Mouse (Mus musculus): ENCODE data around the gene Cecr2. TPM values are rescaled to one million over a fixed set of nuclear protein-coding genes. Genes with fewer than 3 reads are reported as not detected.

Gene Cecr2
- polyA plus RNA-seq, 1 experiment from 2014 or later = 15.7 TPM

DNA sequence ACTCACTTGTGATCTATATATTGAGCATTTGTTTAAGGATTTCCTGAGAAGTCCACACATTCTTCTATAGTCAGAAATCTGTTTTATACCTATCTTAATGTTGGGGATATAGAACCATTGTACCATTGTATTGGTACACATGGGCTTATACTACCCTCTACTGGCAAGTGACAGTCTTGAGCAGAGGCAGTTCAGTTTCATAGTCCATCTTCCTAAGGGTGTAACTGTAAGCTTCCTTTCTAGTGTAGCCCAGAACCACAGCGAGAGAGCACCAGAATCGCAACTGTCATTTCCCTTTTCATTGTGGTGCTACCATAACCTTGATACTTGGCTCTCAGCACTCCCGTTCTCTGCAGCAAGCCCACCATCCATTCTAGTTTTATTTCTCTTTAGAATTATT is 70.4 kb downstream of the Cecr2 start:
- no peaks in the 10 kb centered on the region for H3K4me1 ChIP-seq
- H3K4me3 ChIP-seq = no peak overlapping the region
- H3K4me2 ChIP-seq (replicated peaks) = no peak overlapping the region
- H3K27ac ChIP-seq = no peak overlapping the region
- ATAC-seq (ENCODE audit: low FRiP score) = peak; percentile 63; the same call in 1 of the 2 replicates
- 77% methylated on average over 3 of the region's 3 CpGs for WGBS
- H3K36me3 ChIP-seq = peaks cover 19% of the 10 kb centered on the region
- H3K27me3 ChIP-seq = no peaks in the 10 kb centered on the region
- no peaks in the 10 kb centered on the region for H3K9me3 ChIP-seq (replicated peaks)
- no peak overlapping the region for H3K9ac ChIP-seq

DNA sequence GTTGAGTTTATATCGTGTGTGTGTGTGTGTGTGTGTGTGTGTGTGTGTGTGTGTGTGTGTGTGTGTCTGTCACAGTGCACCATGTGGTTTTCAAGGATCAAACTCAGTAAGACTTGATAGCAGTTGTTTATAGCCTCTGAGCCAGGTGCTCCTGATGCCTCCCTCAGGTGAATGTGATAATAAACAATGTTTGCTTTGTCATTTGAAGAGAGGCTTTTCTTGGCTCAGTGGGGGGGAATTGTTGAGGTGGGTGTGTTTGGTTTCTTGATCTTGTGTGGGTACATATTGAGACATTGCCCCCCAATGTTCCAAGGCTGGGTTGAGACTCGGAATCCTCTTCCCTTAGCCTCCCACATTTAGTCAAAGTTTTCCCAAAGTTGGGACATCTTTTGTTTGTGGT is 77.0 kb downstream of the Cecr2 start:
- H3K36me3 ChIP-seq = peaks cover 7% of the 10 kb centered on the region; the same call in 1 of the 2 replicates
- no peak overlapping the region for H3K27ac ChIP-seq
- H3K27me3 ChIP-seq = no peaks in the 10 kb centered on the region
- no peak overlapping the region for H3K9ac ChIP-seq
- no peaks in the 10 kb centered on the region for H3K9me3 ChIP-seq (replicated peaks)
- H3K4me1 ChIP-seq = no peaks in the 10 kb centered on the region
- 85% methylated on average over 2 of the region's 2 CpGs for WGBS
- no peak for ATAC-seq (ENCODE audit: low FRiP score)
- no peak overlapping the region for H3K4me2 ChIP-seq (replicated peaks)
- no peak overlapping the region for H3K4me3 ChIP-seq

DNA sequence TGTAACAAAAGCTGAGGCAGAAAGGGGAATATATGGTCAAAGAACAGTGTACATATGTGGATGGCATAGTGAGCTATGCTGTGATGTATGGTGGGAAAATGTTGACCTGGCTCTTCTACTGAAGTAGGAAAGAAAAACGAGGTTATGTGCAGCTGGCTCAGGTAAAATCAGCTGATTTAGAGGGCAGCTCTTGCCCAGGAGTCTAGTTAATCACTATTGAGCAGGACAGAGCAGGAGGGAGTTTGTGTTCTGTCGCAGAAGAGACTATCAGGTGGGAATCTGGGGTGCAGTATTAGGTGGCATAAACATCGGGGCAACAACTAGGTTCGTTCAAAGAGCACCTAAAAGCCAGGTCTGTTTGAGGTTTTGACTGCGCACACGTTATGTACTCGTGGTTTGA is 78.1 kb downstream of the Cecr2 start:
- no peak overlapping the region for H3K9ac ChIP-seq
- H3K27me3 ChIP-seq = no peaks in the 10 kb centered on the region
- no peak overlapping the region for H3K27ac ChIP-seq
- no peaks in the 10 kb centered on the region for H3K9me3 ChIP-seq (replicated peaks)
- H3K4me2 ChIP-seq (replicated peaks) = no peak overlapping the region
- no peaks in the 10 kb centered on the region for H3K36me3 ChIP-seq
- no peaks in the 10 kb centered on the region for H3K4me1 ChIP-seq
- H3K4me3 ChIP-seq = no peak overlapping the region
- no peak for ATAC-seq (ENCODE audit: low FRiP score)
- 94% methylated on average over 7 of the region's 7 CpGs for WGBS

DNA sequence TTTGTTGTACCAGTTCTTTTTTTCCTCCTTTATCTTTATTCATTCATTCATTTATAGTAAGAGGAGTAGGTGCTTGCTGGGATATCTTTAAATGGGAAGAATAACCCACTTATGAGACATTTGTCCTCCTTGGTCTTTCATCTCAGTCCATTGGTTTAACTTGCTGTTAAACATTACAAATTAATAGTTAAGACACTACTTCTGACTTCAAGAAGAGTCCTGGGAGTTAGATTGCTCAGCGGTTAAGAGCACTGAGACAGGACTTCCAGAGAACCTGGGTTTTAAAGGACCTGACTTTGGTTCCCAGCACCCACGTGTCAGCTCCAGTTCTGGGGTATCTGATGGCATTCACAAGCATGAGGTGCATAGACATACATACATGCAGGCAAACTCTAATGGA is 80.2 kb downstream of the Cecr2 start:
- no peak overlapping the region for H3K9ac ChIP-seq
- no peak overlapping the region for H3K27ac ChIP-seq
- ATAC-seq (ENCODE audit: low FRiP score) = no peak
- no peaks in the 10 kb centered on the region for H3K4me1 ChIP-seq
- no peak overlapping the region for H3K4me2 ChIP-seq (replicated peaks)
- peaks cover 9% of the 10 kb centered on the region for H3K36me3 ChIP-seq
- H3K4me3 ChIP-seq = no peak overlapping the region
- no peaks in the 10 kb centered on the region for H3K9me3 ChIP-seq (replicated peaks)
- WGBS = 91% methylated on average over 2 of the region's 2 CpGs
- H3K27me3 ChIP-seq = no peaks in the 10 kb centered on the region

DNA sequence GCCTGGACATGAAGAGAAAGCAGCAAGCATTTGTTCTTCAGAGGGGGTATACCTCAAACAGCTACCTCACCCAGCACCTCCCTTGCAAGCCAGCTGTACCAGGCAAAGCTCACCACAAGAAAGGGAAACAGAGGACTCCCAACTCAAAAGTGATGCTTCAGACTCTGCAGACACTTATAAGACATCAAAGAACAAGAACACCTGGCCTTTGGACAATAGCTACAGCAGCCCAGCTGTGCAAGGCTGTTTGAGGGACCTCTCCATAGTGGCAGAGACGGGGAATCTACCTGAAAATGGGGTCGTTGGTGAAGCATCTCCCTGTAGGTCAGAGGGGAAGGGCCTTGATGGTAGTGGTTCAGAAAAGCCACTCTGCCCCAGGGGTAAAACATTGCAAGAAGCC is 95.0 kb downstream of the Cecr2 start:
- ATAC-seq (ENCODE audit: low FRiP score) = no peak
- WGBS = 91% methylated on average over 2 of the region's 2 CpGs
- H3K9me3 ChIP-seq (replicated peaks) = no peaks in the 10 kb centered on the region
- no peak overlapping the region for H3K4me2 ChIP-seq (replicated peaks)
- no peak overlapping the region for H3K9ac ChIP-seq
- H3K4me3 ChIP-seq = no peak overlapping the region
- H3K27ac ChIP-seq = no peak overlapping the region
- H3K4me1 ChIP-seq = no peaks in the 10 kb centered on the region
- H3K27me3 ChIP-seq = no peaks in the 10 kb centered on the region
- H3K36me3 ChIP-seq = peaks cover 76% of the 10 kb centered on the region

DNA sequence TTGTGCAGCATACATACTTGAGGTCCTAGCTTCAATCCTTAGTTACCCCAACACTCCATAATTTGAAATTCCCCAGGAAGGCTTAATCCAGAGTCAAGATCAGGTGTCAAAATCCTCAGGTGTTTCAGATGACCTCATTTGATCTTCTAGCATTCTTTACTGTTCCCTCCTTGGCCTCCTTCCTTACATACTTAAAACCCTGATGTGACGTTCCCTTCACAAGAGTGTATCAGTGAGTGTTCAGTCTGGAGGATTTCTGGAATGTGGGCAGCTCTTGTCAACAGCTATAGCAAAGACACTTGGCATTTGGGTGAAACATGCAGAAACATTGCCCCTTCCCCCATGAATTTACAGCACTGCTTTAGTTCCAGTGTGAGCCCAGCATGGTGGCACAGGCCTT is 103.8 kb downstream of the Cecr2 start:
- 87% methylated on average over 1 of the region's 1 CpGs for WGBS
- Histone ChIP-seq H3K4me1 (peaks cover 19% of the 10 kb centered on the region), H3K27me3 (no peaks in the 10 kb centered on the region), H3K9me3 (replicated peaks) (no peaks in the 10 kb centered on the region), H3K9ac (no peak overlapping the region), H3K36me3 (peaks cover 20% of the 10 kb centered on the region), H3K4me3 (no peak overlapping the region), H3K27ac (no peak overlapping the region), H3K4me2 (replicated peaks) (no peak overlapping the region)
- ATAC-seq (ENCODE audit: low FRiP score) = no peak

DNA sequence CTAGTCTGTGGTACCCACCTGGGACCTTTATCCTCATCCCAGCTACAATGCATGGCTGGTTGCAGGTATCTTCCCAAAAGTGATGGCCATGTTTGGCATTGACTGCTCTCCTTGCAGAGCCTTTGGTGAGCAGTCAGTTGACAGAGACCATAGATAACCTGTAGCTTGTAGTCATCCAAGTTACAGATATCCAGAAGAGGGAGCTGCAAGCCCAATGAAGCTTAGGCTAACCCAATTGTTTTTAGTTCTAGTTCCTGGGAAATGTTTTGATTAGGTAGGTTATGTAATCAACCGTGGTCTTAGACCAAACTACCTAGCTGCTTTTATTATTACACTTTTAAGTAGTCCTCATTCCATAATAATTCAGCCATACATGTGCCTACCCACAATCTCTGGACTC is 105.2 kb downstream of the Cecr2 start:
- no peak for ATAC-seq (ENCODE audit: low FRiP score)
- no peak overlapping the region for H3K4me3 ChIP-seq
- no peak overlapping the region for H3K27ac ChIP-seq
- no peak overlapping the region for H3K9ac ChIP-seq
- no peak overlapping the region for H3K4me2 ChIP-seq (replicated peaks)
- H3K4me1 ChIP-seq = peaks cover 19% of the 10 kb centered on the region
- H3K27me3 ChIP-seq = no peaks in the 10 kb centered on the region
- H3K9me3 ChIP-seq (replicated peaks) = no peaks in the 10 kb centered on the region
- 82% methylated on average over 1 of the region's 1 CpGs for WGBS
- H3K36me3 ChIP-seq = peaks cover 6% of the 10 kb centered on the region

DNA sequence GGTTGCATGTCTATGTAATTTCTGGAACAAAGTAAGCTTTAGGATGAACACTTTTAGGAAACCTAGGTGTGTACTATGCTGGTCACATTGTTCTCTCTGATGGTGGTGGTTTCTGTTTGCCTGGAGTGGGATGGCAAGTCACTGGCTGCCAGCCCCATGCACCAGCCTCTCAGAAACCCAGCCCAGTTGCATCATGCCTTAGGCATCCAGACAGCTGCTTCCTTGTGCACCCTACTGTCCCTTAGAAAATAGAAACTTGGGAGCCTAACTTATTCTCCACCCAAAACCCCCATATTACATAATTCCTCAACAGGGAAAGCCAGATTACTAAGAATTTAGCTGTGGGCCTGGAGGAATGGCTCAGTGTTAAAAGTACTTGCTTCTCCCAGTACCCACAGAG is 105.9 kb downstream of the Cecr2 start:
- H3K9me3 ChIP-seq (replicated peaks) = no peaks in the 10 kb centered on the region
- H3K36me3 ChIP-seq = 0 out of 2 replicates have a peak, but pooled peaks cover 3% of the 10 kb centered on the region
- no peak overlapping the region for H3K9ac ChIP-seq
- peaks cover 19% of the 10 kb centered on the region for H3K4me1 ChIP-seq
- no peaks in the 10 kb centered on the region for H3K27me3 ChIP-seq
- H3K4me3 ChIP-seq = no peak overlapping the region
- no peak for ATAC-seq (ENCODE audit: low FRiP score)
- no peak overlapping the region for H3K4me2 ChIP-seq (replicated peaks)
- H3K27ac ChIP-seq = peak overlapping the region; percentile 87

DNA sequence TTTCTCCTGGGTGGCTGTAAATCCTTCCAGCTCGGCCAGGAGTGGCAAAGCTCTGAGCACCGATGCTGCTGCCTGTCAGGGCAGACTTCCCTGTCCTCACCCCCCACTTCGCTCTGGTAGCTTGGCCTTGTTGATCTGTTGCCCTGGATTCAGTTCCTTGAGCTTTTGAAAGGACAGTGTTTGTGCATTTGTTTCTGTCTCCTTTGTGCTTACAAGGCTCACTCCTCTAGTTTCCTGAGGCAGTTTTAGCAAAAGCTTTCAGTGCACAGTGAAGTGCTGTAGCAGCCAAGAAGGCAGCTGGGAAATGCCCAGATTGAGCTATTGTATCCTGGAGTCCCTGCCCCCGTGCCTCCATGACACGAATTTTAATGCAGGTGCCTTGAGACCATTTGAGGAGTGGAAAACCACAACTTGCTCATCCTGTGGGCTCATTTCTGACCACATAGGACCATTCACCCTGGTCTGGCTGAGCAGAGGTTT is 107.0 kb downstream of the Cecr2 start, which contains the start of gene Slc25a18:
TSS of gene Slc25a18 (plus strand) at position 430 of the 480 bp plus-strand sequence.
- no peaks in the 10 kb centered on the region for H3K27me3 ChIP-seq
- H3K4me2 ChIP-seq (replicated peaks) = no peak within 1 kb of the TSS
- ATAC-seq (ENCODE audit: low FRiP score) = peak; percentile 89
- no peak within 1 kb of the TSS for H3K4me3 ChIP-seq
- H3K27ac ChIP-seq = peak within 1 kb of the TSS; percentile 87
- H3K9me3 ChIP-seq (replicated peaks) = no peaks in the 10 kb centered on the region
- H3K9ac ChIP-seq = no peak within 1 kb of the TSS
- 0 out of 2 replicates have a peak, but pooled peaks cover 3% of the 10 kb centered on the region for H3K36me3 ChIP-seq
- 30% methylated on average over 5 of the region's 5 CpGs for WGBS
- peaks cover 19% of the 10 kb centered on the region for H3K4me1 ChIP-seq

DNA sequence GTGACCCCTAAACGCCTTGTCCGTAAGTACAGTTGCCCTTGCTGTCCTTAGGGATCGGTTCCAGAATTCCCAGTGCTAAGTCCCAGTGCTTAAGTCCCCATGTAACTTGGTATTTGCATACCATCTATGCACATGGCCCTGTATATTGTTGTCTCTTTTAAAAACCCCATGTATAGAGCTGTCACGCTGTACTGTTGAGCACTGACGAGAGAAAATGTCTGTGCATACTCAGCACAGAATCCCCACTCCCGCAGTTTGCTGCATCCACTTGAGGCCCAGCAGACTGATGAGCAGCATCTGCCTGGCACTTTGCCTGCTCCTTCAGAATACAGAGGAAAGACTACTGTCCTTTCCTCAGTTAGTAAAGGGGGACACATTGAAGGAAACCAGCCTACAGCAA is 107.6 kb downstream of the Cecr2 start:
- Histone ChIP-seq H3K27ac (peak overlapping the region; percentile 87), H3K4me2 (replicated peaks) (no peak overlapping the region), H3K4me1 (peaks cover 19% of the 10 kb centered on the region), H3K9me3 (replicated peaks) (no peaks in the 10 kb centered on the region), H3K36me3 (0 out of 2 replicates have a peak, but pooled peaks cover 3% of the 10 kb centered on the region), H3K9ac (no peak overlapping the region), H3K4me3 (no peak overlapping the region), H3K27me3 (no peaks in the 10 kb centered on the region)
- WGBS = 59% methylated on average over 6 of the region's 6 CpGs
- ATAC-seq (ENCODE audit: low FRiP score) = peak; percentile 55

DNA sequence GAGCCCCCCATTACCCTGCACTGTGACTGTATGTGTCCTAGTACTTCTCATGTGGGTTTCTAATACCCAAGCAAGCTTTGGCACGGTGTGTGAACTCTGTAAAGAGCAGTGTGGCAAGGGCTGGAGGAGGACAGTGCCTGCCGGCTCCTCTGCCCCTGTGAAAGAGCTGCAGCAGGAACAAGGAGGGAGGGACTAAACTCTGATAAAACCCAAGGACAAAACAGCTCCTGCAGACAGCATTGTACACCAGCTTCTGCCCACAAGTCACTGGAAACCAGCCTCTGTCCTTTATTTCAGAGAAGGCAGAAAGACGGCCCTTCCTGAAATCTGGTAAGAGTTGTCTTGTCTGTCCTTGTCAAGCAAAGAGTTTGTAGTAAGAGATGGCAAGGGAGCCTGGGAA is 110.1 kb downstream of the Cecr2 start:
- Histone ChIP-seq H3K27ac (no peak overlapping the region), H3K4me2 (replicated peaks) (no peak overlapping the region), H3K4me3 (no peak overlapping the region), H3K36me3 (0 out of 2 replicates have a peak, but pooled peaks cover 1% of the 10 kb centered on the region), H3K4me1 (peaks cover 15% of the 10 kb centered on the region), H3K9ac (no peak overlapping the region), H3K9me3 (replicated peaks) (no peaks in the 10 kb centered on the region), H3K27me3 (no peaks in the 10 kb centered on the region)
- no peak for ATAC-seq (ENCODE audit: low FRiP score)
- 91% methylated on average over 3 of the region's 3 CpGs for WGBS

DNA sequence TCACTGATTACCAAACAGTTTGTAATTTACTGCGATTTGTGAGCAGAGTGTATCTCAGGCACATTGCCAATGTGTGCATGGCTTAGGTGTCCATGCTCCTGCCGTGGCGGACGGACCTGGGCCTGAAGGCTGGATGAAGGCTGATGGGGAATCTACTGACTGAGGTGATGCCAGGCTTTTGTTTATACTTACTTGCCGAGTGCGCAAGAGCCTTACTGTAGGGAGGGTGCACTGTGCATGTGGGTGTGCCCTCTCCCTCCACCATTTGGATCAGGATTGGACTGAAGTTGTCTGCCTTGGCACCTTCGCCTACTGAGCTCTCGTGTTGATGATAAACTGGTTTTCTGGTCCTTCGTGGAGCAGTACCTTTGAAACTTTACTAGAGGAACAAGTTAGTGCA is 111.4 kb downstream of the Cecr2 start:
- H3K4me3 ChIP-seq = no peak overlapping the region
- peaks cover 15% of the 10 kb centered on the region for H3K4me1 ChIP-seq
- H3K4me2 ChIP-seq (replicated peaks) = no peak overlapping the region
- H3K27me3 ChIP-seq = no peaks in the 10 kb centered on the region
- no peak for ATAC-seq (ENCODE audit: low FRiP score)
- WGBS = 92% methylated on average over 9 of the region's 9 CpGs
- no peak overlapping the region for H3K27ac ChIP-seq
- H3K9me3 ChIP-seq (replicated peaks) = no peaks in the 10 kb centered on the region
- no peaks in the 10 kb centered on the region for H3K36me3 ChIP-seq
- no peak overlapping the region for H3K9ac ChIP-seq

DNA sequence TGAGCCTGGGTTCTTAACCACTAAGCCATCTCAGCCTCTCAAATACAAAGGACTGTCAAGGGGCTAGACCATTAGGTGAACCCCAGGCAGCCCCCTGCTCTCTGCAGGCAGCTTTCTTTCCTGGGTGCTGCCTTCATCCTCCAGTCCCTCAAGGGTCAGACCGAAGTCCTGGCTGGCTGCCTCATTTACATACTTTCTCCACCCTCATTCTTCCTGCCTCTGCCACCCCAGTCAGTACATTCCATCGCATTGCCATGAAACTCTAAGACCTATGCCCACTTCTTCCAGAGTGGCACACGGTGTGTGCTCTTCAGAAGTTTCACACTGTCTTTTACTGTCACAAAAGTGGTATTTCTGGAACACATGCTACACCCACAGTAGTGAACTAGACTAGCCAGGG is 112.1 kb downstream of the Cecr2 start:
- WGBS = 63% methylated on average over 3 of the region's 3 CpGs
- H3K36me3 ChIP-seq = no peaks in the 10 kb centered on the region

More for the DNA sequence above, 112.1 kb downstream of the Cecr2 start:
- no peaks in the 10 kb centered on the region for H3K9me3 ChIP-seq (replicated peaks)
- H3K4me2 ChIP-seq (replicated peaks) = no peak overlapping the region
- no peak overlapping the region for H3K4me3 ChIP-seq
- H3K27ac ChIP-seq = no peak overlapping the region
- H3K27me3 ChIP-seq = no peaks in the 10 kb centered on the region
- no peak overlapping the region for H3K9ac ChIP-seq
- H3K4me1 ChIP-seq = peaks cover 11% of the 10 kb centered on the region
- ATAC-seq (ENCODE audit: low FRiP score) = no peak
